Mouse (Mus musculus) c-Kit-positive CD71-negative TER-119-negative erythroid progenitor cells, embryonic 14.5 days (primary cell): ENCODE measurements around the gene Wdsub1.

Source experiments
- DNase-seq: peaks from one replicate; pipeline ENCODE4 v3.0.0-alpha.2; 2013; ENCODE audit warnings: low read depth

Wdsub1 gene

DNA sequence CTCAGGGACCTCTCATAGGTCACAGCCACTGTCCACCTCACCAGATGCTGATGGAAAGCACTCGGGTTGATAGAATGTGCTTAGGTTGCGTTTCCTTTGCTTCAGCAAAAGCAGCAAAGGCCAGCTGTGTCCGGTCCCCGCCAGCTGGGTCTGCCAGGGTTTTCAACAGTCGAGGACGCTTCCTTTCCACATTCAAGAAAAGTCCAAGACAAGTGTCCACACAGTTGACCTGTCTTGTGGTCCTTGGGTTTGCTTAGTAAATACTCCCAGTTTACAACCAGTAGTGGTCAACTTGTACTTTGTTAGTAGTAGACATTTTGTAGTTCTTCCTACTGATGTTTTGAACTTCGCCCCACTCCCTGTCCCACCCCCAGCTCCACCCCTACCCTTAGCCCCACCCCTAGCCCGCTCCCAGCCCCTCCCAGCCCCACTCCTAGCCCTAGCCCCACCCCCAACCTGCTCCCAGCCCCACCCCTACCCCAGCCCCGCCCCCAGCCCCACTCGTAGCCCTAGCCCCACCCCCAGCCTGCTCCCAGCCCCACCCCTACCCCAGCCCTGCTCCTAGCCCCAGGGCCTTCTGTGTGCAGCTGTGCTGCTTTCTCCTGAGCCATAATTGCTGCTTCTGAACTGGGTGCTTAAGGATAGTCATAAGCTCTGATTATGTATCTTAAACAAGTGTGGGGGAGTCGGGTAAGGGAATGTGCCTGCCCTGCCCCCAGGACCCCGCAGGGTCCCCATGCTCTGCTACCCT lies 41.0 kb downstream of the Wdsub1 start:
- DNase-seq: no peak

DNA sequence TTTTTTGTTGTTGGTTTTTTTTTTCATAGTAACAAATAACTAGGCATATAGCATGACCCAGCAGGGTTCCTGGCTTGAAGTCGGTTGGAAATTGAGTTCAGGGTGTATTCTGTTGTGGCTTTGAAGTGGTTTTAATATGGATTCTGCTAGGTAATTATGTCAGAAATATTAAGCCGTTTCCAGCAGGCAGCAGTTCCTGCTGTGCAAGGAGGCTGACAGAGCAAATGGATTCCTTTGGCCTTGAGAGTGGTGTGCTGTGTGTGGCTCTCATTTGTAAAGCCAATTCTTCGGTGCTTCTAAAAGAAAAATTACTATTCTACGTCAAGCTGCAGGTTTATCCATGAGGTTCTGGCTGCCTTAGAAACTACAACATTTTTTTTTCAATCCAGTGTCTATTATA lies 42.2 kb downstream of the Wdsub1 start:
- DNase-seq: no peak

DNA sequence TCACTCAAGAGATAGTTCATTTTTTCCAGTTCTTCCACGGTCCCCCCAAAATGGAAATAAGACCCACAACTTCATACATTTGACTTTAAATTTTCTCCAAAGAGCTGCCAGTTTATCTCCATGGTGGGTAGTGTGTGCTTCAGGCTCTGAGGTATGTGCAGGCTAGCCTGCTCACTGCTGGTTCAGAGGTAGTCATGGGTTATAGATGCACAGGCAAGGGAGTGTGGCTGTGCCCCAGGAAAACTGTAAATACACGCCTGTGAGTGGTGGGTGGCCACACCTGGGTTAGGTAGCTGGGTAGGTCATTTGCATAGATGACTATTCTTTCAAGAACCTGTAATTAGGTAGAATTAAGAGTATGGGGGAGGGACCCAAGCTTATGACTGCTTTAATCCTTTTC lies 42.6 kb downstream of the Wdsub1 start:
- no peak for DNase-seq

DNA sequence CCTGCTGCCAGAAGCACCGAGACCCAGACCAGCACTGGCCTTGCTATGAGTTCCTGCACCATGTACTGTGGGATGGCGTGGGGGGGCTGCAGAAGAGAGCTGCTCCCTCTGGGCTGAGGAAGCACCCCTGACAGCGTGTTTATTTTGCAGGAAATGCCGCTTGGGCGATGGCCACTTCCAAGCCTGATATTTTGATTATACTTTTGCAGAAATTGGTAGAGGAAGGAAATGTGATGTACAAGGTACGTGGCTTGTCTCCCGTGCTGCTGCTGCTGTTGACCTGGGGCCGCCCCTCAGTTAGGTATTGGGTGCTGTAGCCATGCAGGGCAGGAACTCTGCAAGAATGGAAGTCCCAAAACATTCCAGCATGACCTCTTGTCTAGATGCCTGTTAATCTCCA lies 43.6 kb downstream of the Wdsub1 start:
- DNase-seq: no peak

DNA sequence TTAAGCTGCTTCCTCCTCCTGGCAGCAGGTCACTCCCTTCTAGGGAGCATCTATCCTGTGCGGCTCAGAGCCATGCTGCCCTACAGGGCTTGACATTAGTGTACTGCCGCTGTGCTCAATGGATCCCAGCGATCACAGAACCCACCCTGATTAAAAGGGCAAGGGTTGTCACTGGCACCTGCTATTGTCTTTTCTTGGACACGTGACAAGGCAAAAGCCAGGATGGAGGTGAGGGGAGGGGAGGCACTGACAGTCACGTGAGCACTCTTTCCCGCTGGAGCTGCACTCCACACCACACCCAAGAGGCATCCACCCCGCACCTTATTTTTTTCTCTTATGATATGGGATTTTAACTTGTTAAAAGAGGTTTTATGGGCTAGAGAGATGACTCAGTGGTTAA lies 50.6 kb downstream of the Wdsub1 start:
- DNase-seq: no peak

DNA sequence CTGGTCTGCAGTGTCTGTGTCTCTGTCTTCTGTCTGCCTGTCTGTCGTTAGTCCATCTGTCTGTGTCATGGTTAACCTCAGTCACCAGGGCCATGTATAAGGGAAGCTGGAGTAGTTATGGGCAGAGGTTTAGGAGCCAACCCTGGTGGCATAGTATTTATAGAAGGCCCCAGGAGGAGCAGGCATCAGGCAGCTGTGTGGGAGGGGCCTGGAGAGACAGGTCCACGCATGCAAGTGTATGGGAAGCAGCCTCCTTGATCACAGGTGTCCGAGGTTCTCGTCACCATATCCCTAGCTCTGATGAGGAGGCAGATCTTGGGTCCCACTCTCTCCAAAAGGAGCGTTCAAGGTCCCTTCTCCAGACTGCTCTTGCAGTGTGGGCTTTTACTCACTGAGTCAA lies 51.5 kb downstream of the Wdsub1 start:
- DNase-seq: no peak

DNA sequence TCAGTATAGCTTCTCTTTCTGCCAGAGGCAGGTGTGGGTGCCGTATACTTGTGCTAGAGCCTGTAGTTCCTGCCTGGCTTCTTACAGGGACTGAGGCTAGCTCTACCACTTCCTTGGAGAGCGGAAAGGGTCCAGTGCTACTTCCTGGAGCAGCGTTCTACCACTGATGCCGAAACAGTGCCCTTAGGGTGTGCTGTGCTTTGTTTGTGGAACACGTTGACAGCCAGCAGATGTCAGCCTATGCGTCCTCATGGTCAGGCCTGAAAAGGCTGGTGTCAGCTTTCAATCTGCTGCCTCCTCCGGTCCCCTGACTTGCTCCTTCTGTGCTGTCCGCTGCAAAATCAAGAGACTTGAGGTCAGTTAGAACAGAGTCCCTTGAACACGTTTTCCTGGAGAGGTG lies 52.2 kb downstream of the Wdsub1 start:
- no peak for DNase-seq

DNA sequence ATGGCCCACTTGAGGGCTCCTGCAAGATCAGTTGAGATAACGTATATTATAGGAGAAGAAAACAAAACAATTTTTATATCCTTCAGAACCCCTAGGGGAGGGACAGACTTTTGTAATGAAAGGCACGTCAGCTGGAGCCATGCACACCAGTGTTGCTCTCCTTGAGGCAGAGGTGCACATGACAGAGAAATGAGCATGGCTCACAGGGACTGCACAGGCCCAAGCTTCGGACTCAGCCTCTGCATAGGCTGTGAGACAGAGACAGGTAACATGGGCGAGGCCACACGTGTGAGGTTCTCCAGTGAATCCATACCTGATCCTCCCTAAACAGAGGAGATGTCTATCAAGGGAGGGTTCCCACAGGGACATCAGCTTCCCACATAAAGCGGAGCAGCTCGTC lies 52.7 kb downstream of the Wdsub1 start:
- no peak for DNase-seq

DNA sequence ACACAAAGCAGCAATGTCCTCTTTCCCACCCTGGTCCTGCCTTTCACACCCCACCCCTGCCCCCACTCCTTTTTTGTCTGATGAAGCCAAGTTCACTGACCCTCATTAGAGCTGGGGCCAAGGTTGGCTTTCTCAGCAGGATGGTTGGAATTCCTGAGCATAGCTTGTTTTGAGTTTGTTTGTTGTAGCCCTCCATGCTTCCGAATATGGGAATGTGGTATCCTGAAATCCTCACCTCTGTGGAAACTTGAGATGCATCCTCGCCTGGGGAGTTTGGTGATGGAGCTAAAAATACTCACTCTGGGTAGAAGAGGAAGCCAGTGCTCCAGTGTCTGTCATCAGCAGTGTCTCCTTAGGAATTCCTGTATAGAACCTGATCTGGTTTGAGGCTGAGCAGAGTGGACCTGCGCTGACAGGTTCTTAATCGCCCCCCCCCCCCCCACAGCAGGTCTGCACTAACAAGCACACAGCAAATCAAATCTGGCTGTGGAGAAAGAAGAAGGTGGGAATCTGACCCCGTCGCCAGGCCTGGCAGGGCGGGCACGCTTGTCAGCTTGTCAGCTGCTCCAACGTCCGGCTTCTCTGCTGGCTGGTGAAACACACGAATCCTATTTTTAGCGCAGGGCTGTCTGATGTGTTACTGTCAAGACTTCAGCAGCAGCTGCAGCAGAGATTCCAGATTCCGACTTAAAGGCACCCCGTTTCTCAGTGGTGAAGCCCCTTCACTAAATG lies 53.4 kb downstream of the Wdsub1 start:
- no peak for DNase-seq

DNA sequence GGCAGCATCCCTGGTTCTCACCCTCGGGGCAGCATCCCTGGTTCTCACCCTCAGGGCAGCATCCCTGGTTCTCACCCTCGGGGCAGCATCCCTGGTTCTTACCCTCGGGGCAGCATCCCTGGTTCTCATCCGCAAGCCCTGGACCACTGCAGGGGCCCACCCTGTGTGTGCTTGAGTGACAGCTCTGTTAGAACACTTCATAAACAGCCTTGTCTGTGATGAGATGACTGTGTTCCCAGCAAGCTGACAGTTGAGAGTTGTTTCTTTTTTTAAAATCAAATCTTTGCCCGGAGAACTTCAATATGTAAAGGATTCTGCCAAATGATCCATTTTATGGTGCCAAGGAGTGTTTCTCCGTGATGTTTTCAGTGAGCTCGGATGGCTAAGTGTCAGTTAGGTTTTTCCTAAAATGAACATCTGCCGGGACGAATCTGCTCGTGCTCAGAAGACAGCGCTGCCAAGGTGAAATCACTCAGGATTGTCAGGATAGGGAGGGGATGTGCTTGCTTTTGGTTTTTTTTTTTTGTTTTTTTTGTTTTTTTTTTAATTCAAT lies 54.2 kb downstream of the Wdsub1 start:
- no peak for DNase-seq

DNA sequence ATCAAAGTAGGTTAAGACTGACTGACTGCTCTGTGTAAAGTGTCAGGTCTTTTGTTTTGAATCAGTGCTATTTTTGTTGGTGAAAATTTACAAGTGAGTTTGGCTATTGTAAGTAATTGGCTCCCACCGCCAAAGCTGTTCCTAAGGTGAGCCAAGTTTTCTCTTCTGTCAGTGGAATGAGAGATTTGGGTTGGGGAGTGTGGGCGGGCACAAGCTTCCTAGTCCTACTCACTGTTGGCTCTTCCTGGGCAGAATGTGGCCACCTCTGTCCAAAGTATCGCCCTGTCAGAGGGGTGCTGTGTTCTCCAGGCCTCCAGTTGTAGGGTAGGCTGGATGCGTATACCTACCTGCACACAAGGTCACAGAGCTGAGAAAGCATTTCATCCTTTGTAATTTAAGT lies 57.0 kb downstream of the Wdsub1 start:
- DNase-seq: no peak

DNA sequence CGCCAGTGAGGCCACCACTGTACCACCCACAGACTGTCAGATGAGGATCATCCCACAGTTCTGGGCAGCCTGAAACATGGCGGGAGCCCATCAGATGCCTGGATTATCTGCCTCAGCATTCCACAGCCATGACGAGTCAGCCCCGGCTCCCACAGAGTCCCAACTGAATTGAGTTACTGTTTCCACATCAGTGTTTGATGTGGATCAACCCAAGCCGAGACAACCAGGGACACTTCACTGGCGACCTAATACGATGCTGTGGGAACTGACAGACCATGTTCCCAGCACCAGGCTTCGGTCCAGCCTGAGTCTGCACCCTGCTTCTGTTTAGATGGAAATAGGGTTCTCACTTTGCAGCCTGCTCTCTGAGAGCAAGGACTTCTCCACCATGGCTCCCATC lies 58.1 kb downstream of the Wdsub1 start:
- no peak for DNase-seq

DNA sequence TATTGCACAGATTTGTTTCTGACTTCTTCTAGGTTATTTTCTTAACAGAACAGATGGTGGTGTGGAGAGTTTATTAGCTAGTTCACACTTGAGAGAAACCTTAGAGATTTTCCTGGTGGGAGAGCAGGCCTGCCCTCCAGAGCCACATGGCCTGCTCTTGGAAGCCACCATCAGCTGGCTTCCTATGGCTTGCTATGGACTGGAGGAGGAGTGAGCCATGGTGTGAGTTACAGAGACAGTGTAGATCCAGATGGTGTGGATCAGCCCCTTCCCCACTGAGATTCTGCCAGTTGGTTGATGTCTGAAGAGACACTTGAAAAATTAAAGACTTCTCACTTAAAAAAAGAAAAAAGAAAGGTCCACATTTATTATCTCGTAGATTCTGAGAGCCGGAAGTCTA lies 61.3 kb downstream of the Wdsub1 start:
- DNase-seq: no peak

DNA sequence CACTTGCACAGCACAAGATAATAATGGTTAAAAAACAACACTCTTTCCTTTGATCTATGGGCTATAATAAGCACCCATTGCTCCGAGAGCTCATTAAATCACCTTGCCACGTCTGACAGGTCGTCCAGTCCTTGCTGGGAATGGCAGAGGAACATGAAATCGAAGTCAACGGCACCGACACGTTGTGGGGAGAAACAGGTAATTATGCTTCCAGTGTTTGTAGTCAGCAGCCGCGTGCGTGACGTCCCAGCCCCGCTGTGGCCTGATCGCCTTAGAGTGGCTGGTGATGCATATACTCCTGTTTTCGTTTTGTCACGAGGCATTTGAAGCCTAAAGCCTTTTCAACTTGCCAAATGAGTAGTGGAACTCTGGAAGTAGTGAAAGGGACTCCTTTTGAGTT lies 62.3 kb downstream of the Wdsub1 start:
- no peak for DNase-seq

DNA sequence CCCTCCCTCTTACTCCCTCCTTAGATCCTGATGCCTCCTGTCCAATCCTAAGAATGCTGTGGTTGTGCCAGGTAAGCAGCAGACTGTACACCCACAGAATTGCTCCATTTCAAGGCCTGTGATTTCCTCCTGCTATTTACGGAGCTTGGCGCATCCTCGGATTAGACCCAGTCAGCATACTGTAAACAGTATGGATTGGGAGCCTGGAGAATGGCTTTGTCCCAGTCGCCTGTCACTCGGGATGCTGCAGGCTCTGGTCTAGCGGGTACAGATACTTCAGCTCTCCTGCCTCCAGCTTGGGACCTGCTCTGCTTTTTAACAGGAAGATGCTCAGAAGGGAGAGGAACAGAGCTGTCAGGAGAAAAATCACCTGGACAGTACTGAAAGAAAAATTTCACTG lies 63.0 kb downstream of the Wdsub1 start:
- no peak for DNase-seq

DNA sequence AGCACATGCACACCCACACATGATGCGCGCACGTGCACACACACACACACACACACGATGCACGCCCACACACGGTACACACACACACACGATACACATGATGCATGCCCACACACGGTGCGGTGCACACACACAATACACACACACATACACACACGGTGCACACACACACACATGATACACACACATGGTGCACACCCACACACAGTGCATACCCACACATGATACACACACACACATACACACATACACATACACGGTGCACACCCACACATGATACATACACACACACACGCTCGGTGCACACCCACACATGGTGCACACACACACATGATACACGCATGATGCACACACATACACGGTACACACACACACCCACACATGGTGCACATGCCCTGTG lies 63.7 kb downstream of the Wdsub1 start:
- DNase-seq: no peak

DNA sequence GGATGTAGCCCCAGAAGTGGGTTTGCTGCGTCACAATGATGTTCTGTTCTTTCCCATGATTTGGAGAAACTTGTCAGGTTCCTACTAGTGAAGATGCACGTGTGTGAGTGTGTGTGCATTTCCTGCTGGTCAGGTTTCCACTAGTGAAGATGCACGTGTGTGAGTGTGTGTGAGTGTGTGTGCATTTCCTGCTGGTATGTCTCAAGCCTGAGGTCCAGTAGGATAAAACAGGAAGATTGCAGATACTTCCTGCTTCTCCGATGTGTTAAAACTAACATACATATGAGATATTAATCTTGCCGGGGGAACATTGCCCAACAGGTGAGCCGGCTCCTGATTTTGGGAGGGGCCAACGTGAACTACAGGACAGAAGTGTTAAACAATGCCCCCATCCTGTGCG lies 67.4 kb downstream of the Wdsub1 start:
- no peak for DNase-seq

DNA sequence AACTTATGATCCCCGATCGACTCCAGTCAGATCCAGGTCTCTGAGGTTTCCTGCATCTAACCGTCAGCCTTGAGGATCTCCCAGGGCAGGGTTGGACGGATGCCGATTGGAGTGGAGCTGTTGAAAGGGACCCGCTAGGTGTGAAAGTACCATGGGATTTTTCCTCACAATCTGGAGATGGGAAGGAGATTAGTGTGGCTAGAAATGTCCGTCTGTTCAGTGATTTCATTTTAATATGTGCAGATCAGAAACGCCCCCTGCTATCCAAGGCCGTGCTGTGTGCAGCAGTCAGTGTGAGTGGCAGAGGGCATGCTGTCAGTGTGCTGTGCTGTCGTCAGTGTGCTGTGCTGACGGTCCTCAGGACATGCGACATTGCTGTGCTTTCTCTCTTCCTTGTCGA lies 68.9 kb downstream of the Wdsub1 start:
- DNase-seq: no peak

DNA sequence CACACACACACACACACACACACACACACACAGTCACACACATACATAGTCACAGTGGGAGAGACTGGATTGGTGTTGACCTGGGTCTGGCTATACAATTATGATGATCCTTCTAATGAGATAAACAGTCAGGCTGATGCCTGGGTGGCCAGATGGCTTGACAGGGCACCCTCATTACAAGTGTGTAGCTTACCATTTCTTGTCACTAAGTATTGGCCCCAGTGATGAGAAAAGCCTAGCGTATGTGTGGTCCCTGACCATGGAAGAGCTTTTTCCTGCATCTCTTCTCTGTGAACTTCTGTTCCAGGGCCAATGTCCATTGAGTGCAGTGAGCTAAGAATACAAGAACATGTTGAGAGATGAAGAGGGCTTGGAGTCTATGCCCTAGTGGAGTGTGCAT lies 69.8 kb downstream of the Wdsub1 start:
- no peak for DNase-seq

DNA sequence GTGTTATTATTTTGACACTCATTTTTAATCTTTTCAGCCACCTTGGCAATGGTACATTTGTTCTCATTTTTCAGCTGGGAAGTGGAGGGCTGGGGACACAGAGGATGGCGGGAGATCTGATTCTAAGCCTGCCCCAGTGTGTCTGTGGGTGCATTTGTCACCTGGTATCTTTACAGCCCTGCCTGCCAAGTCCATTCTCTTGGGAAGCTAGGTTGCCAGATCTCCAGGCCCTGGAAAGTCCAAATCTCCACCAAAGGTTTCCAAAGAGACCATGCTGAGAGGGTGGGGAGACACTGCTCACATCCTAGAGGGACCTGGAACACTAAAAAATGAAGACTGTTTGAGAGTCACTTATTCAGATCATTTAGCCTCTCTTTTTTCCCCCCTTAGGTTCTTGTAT lies 71.1 kb downstream of the Wdsub1 start:
- no peak for DNase-seq

DNA sequence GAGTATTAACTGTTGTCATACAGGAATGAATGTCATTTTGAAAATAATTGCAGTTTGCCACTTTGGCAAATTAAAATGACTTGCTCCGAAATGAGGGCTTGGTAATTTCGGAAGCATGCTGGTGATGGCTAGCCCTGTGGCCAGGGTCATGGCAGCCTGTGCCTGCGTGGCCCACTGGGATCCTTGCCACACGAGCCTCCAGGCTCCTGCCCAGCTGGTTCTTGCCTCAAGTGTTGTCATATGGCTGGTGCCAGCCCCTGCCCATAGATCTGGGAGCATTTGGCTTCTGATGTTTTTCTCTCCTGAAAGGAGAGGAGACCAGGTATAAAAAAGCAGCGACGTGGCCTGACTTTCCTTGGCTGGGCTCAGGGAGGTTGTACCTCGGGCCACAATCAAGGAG lies 72.4 kb downstream of the Wdsub1 start:
- DNase-seq: no peak

DNA sequence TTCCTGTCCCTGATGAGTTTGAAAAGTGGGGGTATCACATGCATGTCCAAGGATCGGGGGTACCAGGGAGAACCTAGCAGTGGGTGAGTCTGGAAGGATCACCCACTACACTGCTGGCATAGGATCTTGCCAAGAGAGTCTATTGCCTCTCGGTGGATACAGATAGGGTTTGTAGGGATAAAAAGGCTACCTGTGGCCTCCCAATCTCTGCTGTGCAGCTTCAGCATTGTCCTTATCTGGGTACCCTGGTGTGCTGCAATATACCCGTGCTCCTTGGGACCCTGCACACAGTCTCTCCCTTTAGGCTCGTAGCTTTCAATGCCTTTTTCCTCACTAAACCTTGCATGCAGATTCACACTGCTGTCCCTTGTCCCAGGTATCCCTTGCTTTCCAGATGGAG lies 73.8 kb downstream of the Wdsub1 start:
- DNase-seq: no peak

DNA sequence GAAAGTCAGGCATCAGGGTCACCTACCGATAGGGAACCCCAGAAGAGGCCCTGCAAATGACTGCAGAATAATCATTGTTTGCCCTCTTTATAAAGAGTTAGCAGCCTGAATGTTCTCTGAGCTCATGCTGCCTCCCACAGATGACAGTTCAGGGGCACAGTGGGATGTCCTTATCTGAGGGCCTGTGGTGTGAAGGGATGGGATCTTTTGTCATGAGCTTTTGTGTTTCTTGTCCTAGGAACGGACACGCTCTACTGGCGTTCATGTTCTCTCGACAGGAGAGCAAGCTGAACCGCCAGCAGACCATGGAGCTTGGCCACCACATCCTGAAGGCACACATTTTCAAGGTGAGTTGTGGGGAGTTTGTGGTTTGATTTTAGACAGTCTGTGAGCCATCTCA lies 76.4 kb downstream of the Wdsub1 start:
- DNase-seq: no peak

DNA sequence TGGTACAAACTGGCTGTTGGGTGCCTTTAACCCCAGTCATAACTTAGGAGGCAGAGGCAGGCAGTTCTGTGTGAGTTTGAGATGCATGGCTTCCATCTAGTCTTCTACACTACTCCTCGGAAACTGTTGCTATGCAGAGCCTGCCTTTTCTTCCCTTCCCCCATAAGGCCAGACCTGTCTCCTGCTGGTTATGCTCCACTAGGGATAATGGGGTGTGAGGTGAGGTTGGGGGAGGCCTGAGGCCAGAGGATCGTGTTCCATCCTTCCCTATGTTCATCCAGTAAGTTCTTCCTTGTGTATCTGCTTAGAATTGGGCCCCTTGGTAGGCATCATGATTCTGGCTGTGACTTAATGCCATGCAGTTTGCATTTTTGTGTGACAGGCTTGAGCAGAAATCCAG lies 76.8 kb downstream of the Wdsub1 start:
- no peak for DNase-seq
